Mouse (Mus musculus) embryonic fibroblast, embryonic 13.5 days (primary cell): ENCODE measurements at regions not wholly inside any gene's neighbourhood (a gene's known extent, or its start where the extent isn't known, plus 50 kb on each side); places are given as distances from the start of the nearest gene placed in this dataset.

ENCODE experiments used
- CTCF ChIP-seq: IDR thresholded peaks from 2 replicates; pipeline ENCODE4 v1.5.1; 2011; ENCODE audit warnings: mild to moderate bottlenecking, control low read depth, low read length, moderate library complexity, borderline replicate concordance; ENCODE audit not compliant: insufficient read depth
- POLR2A ChIP-seq: IDR thresholded peaks from 2 replicates; pipeline ENCODE4 v1.6.1; 2011; ENCODE audit warnings: low read depth, mild to moderate bottlenecking, control low read depth, low read length, moderate library complexity

GRCm38 (mm10) chr10:103692682-103693081 lies 325.1 kb downstream of the Slc6a15 start:
- no peak for TF ChIP-seq CTCF
- TF ChIP-seq POLR2A: no peak
